Mouse (Mus musculus): ENCODE measurements around the gene ccdc198.

The ccdc198 gene

DNA sequence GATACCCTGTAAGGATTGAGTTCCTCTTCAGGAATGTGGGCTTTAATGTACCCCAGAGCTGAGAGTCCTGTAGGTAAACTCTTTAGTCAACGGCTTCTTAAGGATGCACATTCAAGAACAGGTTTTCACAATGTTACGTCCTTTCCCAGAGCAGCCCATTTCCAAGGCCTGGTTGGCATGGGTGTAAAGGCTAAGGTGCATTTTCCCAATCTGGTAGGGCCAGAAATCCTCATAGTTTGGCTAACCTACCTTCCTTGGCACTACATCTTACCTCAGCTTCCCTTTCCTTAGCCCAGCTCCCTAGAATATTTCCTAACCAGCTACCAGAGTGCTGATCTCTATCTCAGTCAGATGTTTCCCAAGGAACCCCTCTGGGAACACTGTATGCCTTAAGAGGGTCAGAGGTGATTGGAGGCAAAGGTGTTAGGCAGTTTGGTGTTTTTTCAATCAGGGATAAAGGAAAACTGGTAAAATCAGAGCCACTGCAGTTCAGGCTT is 48.2 kb downstream of the ccdc198 start:
- DNase-seq (ENCODE audit: low read depth, low spot score) = no peak

DNA sequence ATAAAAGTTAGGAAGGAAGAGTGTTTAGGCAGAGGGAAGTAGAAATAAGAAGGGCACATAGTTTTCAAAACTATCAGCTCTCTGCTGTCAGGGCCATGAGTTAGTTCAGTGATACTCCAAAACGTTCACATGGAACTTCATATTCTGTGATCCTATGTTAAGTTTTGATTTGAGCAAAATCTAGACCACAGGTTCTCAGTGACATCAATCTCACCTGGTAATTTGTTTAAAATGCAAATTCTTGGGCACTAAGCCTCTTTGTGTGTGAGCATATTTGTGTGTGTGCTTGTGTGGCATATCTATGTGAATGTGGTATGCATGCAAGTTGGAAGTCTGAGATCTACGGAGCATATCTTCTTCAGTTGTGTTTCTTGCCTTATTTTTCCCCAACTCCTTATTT is 59.0 kb downstream of the ccdc198 start:
- no peak for DNase-seq (ENCODE audit: low read depth, low spot score)

DNA sequence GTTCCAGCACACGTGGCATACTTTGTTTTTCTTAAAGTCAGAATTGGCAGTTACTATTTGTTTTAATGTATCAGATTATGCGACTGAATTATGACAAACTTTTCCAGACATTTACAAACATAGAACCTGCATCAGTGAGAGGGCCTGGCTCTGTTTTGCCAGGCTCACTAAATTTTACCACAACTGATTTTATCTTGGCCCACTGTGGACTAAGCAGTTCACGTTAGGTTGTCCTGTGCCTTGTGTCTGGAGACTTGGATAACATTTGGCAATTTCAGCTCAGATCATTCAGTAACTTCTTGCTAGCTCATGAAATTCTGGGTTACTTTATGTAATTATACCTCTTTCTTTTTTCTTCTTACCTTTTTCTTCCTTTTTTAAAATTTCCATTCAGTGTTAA is 65.5 kb downstream of the ccdc198 start:
- no peak for DNase-seq (ENCODE audit: low read depth, low spot score)

DNA sequence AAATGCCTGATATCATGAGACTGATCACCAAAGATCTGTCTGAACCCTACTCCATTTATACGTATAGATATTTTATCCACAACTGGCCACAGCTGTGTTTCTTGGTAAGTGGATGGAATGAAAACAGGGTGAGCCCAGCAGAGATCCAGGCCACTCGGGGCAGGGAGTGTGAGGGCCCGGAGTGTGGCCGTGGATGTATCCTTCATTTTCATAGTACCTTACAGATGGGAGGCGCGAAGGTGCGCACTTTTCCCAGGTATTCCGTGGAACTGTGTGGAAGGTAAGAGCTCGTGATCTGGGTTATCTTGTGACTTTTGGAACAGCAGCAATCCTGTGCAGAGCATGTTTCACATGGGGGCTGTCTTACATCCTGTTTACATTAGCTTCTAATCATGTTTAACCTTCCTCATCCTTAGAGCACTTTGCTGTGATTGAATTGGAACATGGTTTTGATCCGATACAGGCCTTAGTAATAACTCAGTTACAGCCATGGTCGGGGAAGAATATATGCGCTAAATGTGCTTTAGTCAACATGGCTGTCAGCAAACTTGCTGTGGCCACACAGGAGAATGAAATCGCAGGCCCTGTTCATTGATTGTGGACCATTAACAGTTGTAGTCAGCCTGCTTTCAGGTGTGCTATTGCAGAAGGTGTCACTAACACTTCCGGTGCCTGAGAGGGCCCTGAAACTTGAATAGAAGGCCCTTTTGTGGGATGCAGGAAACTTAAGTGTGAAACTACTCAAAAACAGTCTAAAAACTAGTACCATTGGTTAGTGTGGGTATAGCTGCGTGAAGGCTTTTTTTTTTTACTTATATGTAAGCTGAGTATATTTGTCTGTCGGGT is 71.8 kb downstream of the ccdc198 start:
- DNase-seq (ENCODE audit: low read depth, low spot score) = no peak

DNA sequence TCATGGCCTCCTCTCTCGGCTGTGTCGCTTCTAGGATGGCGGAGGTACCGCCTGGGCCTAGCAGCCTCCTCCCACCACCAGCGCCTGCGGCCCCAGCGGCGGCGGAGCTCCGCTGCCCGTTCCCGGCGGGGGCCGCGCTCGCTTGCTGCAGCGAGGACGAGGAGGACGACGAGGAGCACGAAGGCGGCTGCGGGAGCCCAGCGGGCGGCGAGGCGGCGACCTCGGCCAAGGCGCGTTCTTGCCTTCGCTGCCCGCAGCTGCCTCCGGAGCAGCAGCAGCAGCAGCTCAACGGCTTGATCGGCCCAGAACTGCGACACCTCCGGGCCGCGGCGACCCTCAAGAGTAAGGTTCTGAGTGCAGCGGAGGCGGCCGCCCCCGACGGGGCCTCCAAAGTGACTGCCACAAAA is 72.7 kb downstream of the ccdc198 start:
- DNase-seq (ENCODE audit: low read depth, low spot score) = peak; percentile 30

DNA sequence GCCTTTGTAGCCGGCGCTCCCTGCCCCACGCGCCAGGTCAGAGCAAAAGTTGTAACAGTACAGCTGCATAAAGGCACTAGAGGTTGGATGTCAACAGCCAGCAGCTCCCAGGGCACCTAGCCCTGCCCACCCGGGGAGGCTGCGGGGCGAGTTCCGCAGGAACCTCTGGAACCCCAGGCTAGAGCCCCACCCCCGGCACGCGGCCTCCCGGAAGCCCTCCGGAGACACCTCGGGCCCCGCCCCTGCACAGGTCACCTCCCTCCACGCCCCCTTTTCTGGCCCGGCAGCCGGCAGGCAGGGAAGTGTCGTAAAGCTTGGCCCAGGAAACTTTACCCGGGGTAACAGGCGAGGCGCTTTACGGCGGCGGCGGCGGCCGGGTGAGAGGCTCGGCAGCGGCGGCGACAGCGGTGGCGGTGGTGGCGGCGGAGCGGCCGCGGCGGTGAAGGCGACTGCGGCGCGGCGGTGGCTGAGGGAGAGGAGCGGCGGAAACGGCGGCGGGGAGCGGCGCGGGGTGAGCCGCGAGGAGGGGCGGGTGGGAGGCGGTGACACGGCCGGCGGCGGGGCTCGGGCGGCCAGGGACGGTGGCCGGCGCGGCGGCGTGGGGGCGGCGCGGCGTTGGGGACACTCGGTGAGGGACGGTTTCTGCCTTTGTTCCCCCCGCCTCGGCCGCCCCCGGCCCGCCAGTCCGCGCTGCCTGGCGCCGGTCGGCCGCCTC is 73.2 kb downstream of the ccdc198 start, which contains the start of gene Naa30:
Gene Naa30 (plus strand): TSS at position 360 of the 715 bp plus-strand sequence.
- peak; percentile 88 for DNase-seq (ENCODE audit: low read depth, low spot score)

DNA sequence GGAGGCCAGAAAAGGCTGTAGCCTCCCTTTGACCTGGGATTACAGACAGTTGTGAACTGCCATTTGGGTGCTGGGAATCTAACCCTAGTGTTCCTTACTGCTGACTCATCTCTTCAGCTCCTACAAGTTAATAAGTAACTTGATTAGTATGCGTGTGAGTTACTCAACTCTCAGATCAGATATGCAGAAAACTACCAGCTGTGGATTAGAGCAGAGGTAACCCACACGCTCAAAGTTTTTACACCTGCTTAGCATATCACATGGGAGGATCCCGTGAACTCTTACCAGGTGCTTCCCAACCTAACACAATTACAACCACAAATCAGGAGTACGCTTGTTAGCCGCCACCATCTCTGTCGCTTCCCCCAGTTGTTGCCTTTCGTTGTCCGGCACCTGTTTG is 74.0 kb downstream of the ccdc198 start:
- no peak for DNase-seq (ENCODE audit: low read depth, low spot score)

Measured in embryo, embryonic 11.5 days (tissue).